Mouse (Mus musculus): ENCODE measurements around the gene Ppp2r5d. TPM values are rescaled to one million over a fixed set of nuclear protein-coding genes. Genes with fewer than 3 reads are reported as not detected.

Ppp2r5d gene
- total and polyA plus RNA-seq, 2 experiments from 2014 or later = 94.1 to 128 TPM

DNA sequence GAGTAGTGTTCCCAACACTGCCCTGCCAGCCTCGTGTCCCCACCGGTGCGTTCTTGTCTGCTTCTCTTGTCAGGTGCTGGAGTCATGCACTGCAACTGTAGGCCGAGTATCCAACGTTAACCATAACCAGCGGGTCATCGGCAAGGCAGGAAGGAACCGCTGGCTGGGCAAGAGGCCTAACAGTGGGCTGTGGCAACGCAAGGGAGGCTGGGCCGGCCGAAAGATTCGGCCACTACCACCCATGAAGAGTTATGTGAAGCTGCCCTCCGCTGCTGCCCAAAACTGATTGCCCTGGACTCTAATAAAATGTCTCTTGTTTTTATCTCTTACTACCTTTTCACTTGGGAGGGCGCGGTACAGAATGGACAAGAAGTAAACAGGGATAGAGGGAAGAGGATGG, 55.1 kb downstream of the Ppp2r5d start:
- peak overlapping the region; percentile 91 for H3K27ac ChIP-seq (ENCODE audit: low read depth, low read length)
- no peaks in the 10 kb centered on the region for H3K27me3 ChIP-seq (ENCODE audit: insufficient read depth, low read length)
- peaks cover 24% of the 10 kb centered on the region for H3K36me3 ChIP-seq (ENCODE audit: insufficient read depth, low read length)
- no peaks in the 10 kb centered on the region for H3K9me3 ChIP-seq (ENCODE audit: low read length)
- 42% methylated on average over 15 of the region's 15 CpGs for WGBS
- no peak for DNase-seq (ENCODE audit: low spot score)
- TF ChIP-seq CTCF (IDR thresholded peaks at IDR 0.05) = no peak
- H3K4me2 ChIP-seq (ENCODE audit: low read depth, low read length, poor library complexity, severe bottlenecking) = peak overlapping the region; percentile 80
- H3K4me1 ChIP-seq (ENCODE audit: insufficient read depth, low read length) = peaks cover 16% of the 10 kb centered on the region; the same call in 1 of the 2 replicates
- ATAC-seq (ENCODE audit: low FRiP score) = no peak
- H3K4me3 ChIP-seq (ENCODE audit: low read depth, low read length) = peak overlapping the region; percentile 50
- peak overlapping the region; percentile 87 for H3K9ac ChIP-seq (replicated peaks; ENCODE audit: low read length, poor library complexity, severe bottlenecking)

DNA sequence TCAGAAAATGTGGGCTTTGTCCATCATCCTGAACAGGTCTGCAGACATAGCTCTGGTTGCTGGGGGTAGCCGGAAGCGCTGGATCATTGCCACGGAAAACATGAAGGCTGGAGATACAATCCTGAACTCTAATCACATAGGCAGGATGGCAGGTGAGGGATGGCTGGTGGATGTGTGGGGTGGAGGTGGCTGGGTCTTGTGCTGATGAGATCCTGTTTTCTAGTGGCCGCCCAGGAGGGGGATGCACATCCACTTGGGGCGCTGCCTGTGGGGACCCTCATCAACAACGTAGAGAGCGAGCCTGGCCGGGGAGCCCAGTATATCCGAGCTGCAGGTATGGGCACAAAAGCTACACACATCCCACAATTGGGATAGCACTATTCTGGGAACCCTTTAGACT, 56.5 kb downstream of the Ppp2r5d start:
- Histone ChIP-seq H3K27me3 (ENCODE audit: insufficient read depth, low read length) (no peaks in the 10 kb centered on the region), H3K4me3 (ENCODE audit: low read depth, low read length) (no peak overlapping the region), H3K27ac (ENCODE audit: low read depth, low read length) (no peak overlapping the region), H3K4me1 (ENCODE audit: insufficient read depth, low read length) (peaks cover 22% of the 10 kb centered on the region; the same call in 1 of the 2 replicates), H3K9ac (replicated peaks; ENCODE audit: low read length, poor library complexity, severe bottlenecking) (no peak overlapping the region), H3K4me2 (ENCODE audit: low read depth, low read length, poor library complexity, severe bottlenecking) (no peak overlapping the region), H3K9me3 (ENCODE audit: low read length) (no peaks in the 10 kb centered on the region), H3K36me3 (ENCODE audit: insufficient read depth, low read length) (peaks cover 14% of the 10 kb centered on the region)
- 94% methylated on average over 9 of the region's 9 CpGs for WGBS
- ATAC-seq (ENCODE audit: low FRiP score) (no peak), DNase-seq (ENCODE audit: low spot score) (no peak)
- no peak for TF ChIP-seq CTCF (IDR thresholded peaks at IDR 0.05)

DNA sequence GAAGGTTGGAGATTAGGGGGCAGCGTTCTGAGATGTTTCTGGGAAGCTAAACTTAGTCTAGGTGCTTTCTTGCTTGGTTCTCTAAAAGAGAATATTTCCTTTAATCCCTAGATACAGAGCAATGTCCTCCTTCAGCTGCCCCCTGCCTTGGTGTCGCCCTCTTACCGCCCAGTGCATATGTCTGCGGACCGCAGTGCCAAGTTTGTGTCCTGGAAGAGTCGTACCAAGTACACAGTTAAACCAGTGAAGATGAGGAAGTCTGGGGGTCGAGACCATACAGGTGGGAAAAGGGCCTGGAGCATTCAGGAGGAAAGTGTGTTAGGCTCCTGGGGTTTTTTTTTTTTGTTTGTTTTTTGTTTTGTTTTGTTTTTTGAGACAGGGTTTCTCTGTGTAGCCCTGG, 57.6 kb downstream of the Ppp2r5d start:
- Histone ChIP-seq H3K9me3 (ENCODE audit: low read length) (no peaks in the 10 kb centered on the region), H3K4me3 (ENCODE audit: low read depth, low read length) (no peak overlapping the region), H3K9ac (replicated peaks; ENCODE audit: low read length, poor library complexity, severe bottlenecking) (no peak overlapping the region), H3K4me2 (ENCODE audit: low read depth, low read length, poor library complexity, severe bottlenecking) (peak overlapping the region; percentile 65; the same call in 1 of the 2 replicates), H3K4me1 (ENCODE audit: insufficient read depth, low read length) (peaks cover 22% of the 10 kb centered on the region; the same call in 1 of the 2 replicates), H3K27me3 (ENCODE audit: insufficient read depth, low read length) (no peaks in the 10 kb centered on the region), H3K36me3 (ENCODE audit: insufficient read depth, low read length) (peaks cover 6% of the 10 kb centered on the region; the same call in 1 of the 2 replicates), H3K27ac (ENCODE audit: low read depth, low read length) (no peak overlapping the region)
- 94% methylated on average over 7 of the region's 7 CpGs for WGBS
- TF ChIP-seq CTCF (IDR thresholded peaks at IDR 0.05) = no peak
- no peak for ATAC-seq (ENCODE audit: low FRiP score)
- DNase-seq (ENCODE audit: low spot score) = no peak

DNA sequence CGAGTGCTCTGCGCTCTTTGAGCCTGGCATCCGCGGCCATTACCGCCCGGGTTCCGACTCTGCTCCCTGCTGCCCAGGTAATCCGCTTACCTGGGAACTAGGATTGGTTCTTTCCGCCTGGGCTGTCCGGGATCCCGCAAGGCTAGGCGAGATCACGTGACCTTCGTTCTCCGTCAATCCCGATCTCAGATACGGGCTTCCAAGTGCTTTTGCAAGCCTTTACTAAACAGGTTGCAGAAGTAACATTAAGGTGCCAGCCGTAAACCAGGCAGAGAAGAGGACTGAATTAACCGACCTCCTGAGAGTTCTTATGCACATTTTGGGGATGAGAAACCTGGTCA, 58.6 kb downstream of the Ppp2r5d start:
- Histone ChIP-seq H3K4me3 (ENCODE audit: low read depth, low read length) (peak overlapping the region; percentile 72), H3K9me3 (ENCODE audit: low read length) (no peaks in the 10 kb centered on the region), H3K4me1 (ENCODE audit: insufficient read depth, low read length) (peaks cover 15% of the 10 kb centered on the region; the same call in 1 of the 2 replicates), H3K4me2 (ENCODE audit: low read depth, low read length, poor library complexity, severe bottlenecking) (peak overlapping the region; percentile 65), H3K27ac (ENCODE audit: low read depth, low read length) (peak overlapping the region; percentile 85), H3K9ac (replicated peaks; ENCODE audit: low read length, poor library complexity, severe bottlenecking) (peak overlapping the region; percentile 71), H3K27me3 (ENCODE audit: insufficient read depth, low read length) (no peaks in the 10 kb centered on the region), H3K36me3 (ENCODE audit: insufficient read depth, low read length) (peaks cover 12% of the 10 kb centered on the region; the same call in 1 of the 2 replicates)
- no peak for TF ChIP-seq CTCF (IDR thresholded peaks at IDR 0.05)
- under 1% methylated on average over 19 of the region's 19 CpGs for WGBS
- DNase-seq (ENCODE audit: low spot score) (no peak), ATAC-seq (ENCODE audit: low FRiP score) (no peak)

DNA sequence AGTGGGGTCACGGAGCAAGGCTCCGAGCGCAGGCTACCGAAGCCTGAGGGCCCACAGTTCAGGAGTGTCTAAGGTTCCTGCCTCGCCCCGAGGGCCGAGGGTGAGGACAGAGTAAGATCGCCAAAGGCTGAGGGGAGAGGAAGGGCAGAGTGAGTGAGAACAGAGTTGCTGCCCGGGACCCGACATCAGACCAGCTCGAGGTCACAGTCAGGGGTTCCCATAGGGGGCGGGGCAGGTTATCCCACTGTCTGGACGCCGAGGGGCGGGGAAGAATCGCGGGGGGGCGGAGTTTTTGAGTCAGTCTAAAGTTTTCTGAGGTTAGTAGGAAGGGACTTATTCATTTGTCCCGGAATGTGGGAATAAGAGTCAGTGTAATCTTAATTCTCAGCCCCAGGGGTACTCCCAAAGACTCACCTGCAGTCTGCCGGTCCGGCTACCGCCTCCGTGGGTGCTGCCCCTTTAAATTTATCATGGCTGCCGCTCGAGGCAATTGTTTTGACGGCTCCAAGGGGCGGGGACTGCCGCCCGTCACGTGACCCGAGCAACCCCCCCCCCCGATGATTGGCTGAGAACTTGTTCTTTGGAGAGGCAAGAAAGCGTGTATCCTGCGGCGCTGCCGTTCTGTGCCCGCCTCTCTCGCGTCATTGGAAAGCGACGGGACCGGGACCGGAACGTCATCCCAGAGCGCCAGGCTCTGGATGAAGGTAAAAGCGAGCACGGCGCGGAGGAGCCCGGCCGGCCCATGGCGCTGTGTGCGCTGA, 59.2 kb downstream of the Ppp2r5d start, which contains the start of the genes Klc4 and Mrpl2:
TSS of gene Klc4 (minus strand) at position 462 of the 761 bp plus-strand sequence.
TSS of gene Mrpl2 (plus strand) at position 669 of the 761 bp plus-strand sequence.
- peak; percentile 75 for ATAC-seq (ENCODE audit: low FRiP score)
- TF ChIP-seq CTCF (IDR thresholded peaks at IDR 0.05) = peak; percentile 10
- Histone ChIP-seq H3K4me3 (ENCODE audit: low read depth, low read length) (peak within 1 kb of the TSS; percentile 72), H3K4me1 (ENCODE audit: insufficient read depth, low read length) (peaks cover 11% of the 10 kb centered on the region; the same call in 1 of the 2 replicates), H3K27me3 (ENCODE audit: insufficient read depth, low read length) (no peaks in the 10 kb centered on the region), H3K36me3 (ENCODE audit: insufficient read depth, low read length) (peaks cover 17% of the 10 kb centered on the region; the same call in 1 of the 2 replicates), H3K9ac (replicated peaks; ENCODE audit: low read length, poor library complexity, severe bottlenecking) (peak within 1 kb of the TSS; percentile 71), H3K27ac (ENCODE audit: low read depth, low read length) (peak within 1 kb of the TSS; percentile 85), H3K4me2 (ENCODE audit: low read depth, low read length, poor library complexity, severe bottlenecking) (peak within 1 kb of the TSS; percentile 93), H3K9me3 (ENCODE audit: low read length) (no peaks in the 10 kb centered on the region)
- under 1% methylated on average over 53 of the region's 53 CpGs for WGBS
- peak; percentile 98 for DNase-seq (ENCODE audit: low spot score)

DNA sequence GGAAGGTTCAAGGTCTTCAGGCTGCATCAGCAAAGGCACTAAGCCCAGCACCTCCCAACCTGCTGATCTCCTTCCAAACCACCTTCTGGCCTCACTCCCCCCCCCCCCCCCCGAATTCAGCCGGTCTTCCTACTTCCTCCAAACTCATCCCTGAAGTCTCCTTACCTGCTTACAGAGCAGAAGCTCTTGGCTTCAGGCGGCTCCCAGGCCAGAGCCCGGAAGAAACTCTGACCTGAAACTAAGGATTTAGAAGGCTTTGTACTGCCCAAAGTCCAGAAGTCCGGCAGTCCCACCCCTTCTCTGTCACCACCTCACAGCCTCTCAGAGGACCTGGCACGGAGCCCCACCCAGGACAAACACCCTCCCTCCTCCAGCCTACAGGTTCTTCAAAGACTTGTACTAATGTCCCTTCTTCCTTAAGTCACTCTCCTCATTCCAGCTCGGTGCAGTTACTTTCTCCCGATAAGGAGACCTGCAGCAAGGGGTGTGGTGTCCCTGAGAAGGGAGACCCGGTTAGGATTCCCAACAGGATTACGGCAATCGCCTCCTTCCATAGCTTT, 59.9 kb downstream of the Ppp2r5d start:
- Histone ChIP-seq H3K36me3 (ENCODE audit: insufficient read depth, low read length) (peaks cover 25% of the 10 kb centered on the region), H3K27ac (ENCODE audit: low read depth, low read length) (peak overlapping the region; percentile 47; the same call in 1 of the 2 replicates), H3K9ac (replicated peaks; ENCODE audit: low read length, poor library complexity, severe bottlenecking) (peak overlapping the region; percentile 56), H3K4me1 (ENCODE audit: insufficient read depth, low read length) (peaks cover 11% of the 10 kb centered on the region; the same call in 1 of the 2 replicates), H3K9me3 (ENCODE audit: low read length) (no peaks in the 10 kb centered on the region), H3K4me3 (ENCODE audit: low read depth, low read length) (peak overlapping the region; percentile 72), H3K27me3 (ENCODE audit: insufficient read depth, low read length) (no peaks in the 10 kb centered on the region), H3K4me2 (ENCODE audit: low read depth, low read length, poor library complexity, severe bottlenecking) (peak overlapping the region; percentile 93)
- 6% methylated on average over 11 of the region's 11 CpGs for WGBS
- no peak for TF ChIP-seq CTCF (IDR thresholded peaks at IDR 0.05)
- DNase-seq (ENCODE audit: low spot score) (no peak), ATAC-seq (ENCODE audit: low FRiP score) (no peak)

Measured in midbrain, postnatal 0 days (tissue).